Mouse (Mus musculus) layer of hippocampus, adult 18-20 months (tissue): ENCODE results near the gene Lyrm4. TPM values are rescaled to one million over a fixed set of nuclear protein-coding genes. Genes with fewer than 3 reads are reported as not detected.
"Not testable (repeated sequence)": the region's sequence is repeated elsewhere in the genome, so short reads cannot be mapped to it uniquely, and the experiment has no call there.

Source experiments
- DNase-seq, 2 experiments: peaks; one replicate each; pipeline ENCODE4 v3.0.0; 2022; ENCODE audit warnings: low spot score in 2 of 2
- total RNA-seq, 2 experiments: library from RNA; stranded (reverse); gene quantifications; 2 replicates each; pipeline ENCODE4 v1.2.3; 2021

Lyrm4 gene
- total RNA-seq, 2 experiments from 2014 or later: 21.6 to 22.8 TPM

DNA sequence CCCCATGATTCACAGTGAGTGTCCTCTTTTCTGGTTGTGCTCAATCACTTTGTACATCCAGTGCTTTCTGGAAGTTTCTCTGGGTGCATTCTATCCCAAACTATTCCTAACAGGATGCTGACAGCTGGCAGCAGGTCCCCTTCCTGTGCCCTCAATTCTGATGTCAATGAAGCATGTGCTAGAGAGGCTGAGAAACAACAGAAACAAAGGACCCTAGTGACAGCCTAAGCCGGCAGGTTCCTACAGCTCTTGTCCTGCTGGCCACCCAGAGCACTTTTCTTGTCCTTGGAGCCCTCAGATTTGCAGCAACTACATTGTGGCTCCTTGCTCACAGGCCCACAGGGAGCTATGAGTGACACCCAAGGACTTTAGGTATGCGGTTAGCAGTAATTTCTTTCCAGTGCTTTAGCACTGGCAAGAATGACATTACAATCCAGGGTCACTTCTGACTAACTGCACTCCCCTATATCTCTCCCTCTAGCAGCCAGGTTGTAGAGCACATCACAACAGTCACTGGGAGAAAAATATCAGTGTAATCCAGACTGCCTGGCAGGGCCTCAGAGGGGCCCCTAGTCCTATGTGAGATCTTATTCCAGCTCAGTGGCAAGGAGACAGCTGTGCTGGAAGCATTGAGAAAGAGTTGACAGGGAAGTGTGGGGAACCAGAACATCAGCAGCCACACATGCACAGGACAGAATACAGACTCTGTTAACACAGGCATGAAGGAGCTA lies 121.5 kb downstream of the Lyrm4 start:
- no peak for DNase-seq

DNA sequence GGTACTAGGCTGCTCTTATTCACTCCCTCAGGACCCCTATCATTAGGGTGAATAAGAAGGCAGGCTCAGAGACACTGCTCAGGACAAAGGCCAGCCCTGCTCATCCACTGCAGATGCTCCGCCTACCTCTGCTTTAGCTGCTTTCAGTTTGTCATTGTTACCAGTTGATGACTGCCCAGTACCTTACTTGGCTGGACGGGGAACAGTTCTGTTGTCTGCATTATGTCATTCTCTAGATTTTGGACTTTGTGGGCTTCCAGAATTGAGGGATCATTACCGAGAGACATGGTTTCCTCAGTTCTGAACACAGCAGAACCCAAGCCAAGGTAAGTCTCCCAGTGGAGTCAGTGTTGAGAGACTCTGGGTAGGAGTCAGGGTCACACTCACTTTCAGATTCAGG lies 122.1 kb downstream of the Lyrm4 start:
- no peak for DNase-seq

DNA sequence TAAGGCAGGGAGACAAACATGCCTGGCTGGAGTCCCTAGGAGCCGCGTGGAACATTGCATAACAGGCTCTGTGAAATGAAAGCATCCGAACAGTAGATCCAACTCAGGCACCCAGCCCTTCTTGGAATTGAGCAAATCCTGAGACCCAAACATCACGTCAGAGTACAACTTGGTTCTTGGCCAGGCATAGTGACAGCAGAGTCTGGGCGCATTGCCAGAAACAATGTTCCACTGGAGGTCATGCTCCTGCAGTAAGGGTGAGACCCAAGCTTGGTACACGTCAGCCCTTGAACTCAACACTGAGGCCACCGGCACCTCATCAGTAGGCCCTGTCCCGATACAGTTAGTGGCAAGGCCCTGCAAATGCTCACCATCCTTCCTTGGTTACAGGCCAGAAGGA lies 123.3 kb downstream of the Lyrm4 start:
- DNase-seq: peak; percentile 49 to 87

DNA sequence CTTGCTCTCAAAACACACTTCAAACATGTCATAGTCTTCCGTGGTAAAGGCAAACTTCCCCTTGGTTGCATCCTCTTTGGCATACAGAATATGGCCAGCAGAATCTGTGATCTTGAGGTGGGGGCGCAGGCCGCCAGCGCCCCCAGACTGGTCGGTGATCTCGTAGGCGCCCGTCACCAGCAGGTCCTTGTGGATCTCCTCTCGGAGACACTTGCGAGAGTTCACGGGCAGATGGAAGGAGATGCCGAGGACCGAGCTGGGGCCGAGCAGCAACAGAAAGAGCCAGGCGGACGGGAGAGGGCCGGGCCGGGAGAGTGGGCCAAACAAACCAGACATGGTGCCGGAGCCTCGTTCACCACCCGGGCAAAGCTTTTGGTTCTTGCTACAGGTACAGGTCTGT lies 126.1 kb downstream of the Lyrm4 start:
- not testable (repeated sequence) for DNase-seq

DNA sequence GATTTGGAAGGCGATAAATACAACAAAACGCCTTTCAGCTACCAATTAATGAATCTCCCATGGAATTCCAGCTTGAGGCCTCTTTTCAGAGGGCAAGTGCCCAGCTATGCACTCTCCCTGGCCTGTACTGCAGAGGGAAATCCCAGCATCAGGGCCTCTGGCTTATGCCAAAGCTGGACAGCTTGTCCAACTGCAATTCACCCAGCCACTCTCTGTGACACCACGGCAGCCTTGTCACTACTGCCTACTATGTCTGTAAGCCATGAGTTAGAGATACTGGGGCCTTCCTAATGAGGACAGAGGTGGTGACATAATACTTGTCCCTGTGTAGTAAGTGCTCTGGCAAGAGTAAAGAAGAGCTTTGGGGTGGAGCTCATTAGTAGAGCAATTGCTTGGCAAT lies 128.0 kb downstream of the Lyrm4 start:
- DNase-seq: no peak

DNA sequence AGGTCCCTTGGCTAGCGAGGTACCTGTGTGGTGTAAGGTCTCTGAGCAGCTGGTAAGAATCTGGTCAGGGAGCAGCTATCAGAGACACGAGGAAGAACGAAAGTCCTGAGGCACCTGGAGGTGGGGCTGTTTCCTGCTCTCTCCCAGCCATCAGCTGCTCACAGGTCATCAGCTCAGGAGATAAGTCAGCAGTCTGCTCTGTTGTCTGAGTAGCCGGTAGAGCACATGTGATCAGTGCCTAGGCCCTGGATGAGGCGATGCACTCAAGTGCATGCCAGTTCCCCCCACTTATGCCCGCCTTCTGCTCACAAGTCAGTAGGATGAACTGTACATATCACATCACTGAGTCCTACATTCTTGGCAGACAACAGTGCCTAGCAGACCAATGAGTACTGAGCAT lies 134.3 kb downstream of the Lyrm4 start:
- DNase-seq: no peak

DNA sequence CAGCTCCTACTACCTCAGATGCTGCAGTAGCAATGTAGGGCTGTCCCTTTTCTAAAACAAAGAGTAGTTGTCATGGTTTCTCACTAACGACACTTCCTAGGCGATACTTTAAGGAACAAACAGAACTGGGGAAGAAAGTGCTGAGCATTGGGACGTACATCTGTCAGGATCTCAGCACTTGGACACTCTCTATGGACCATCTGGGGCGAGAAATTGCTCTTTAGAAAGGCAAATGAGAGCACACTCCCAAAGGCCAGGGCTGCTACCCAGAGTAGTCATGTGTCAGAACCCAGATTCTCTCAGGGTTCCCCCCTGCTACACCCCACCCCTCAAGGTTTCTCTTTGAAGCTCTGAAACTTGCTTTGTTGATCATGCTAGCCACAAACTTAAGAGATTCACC lies 136.9 kb downstream of the Lyrm4 start:
- DNase-seq: peak in 1 of 2 experiments; percentile 42

DNA sequence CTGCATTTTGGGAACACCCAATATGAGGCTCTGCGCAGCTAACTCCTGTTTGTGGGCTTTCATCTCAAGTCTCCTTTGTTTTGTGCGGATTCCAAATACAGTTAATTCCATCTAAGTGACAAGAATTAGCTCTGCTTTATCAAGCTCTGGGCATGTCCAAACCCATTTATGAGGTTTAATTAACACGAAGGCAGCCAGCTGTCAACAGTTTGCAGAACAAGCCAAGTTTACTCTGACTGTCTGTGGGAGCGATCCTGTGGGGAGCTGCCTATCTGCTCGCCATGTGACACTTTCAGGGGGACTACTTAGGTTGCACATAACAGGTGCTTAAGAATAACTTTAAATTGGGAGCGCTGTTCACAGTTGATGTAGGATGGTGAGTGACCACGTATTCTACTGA lies 140.4 kb downstream of the Lyrm4 start:
- DNase-seq: no peak

DNA sequence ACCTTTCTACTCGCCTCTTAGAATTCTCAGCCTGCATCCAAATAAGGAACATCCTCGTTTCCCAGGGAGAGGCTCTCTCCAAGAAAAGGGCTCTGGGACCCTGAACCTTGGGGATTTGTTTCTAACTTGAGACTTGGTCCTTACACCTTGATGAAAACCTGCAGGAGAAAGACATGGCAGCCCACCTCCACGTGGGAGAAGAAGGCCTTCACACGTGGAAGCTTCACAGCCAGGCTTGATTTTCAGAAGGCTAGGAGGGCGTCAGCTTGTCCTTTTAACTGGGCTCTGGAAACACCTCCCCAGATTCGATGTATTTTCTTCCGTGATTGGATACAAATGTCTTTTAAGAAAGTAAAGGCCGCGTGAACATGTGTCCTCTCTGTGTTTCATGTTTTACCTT lies 147.5 kb downstream of the Lyrm4 start:
- no peak for DNase-seq

DNA sequence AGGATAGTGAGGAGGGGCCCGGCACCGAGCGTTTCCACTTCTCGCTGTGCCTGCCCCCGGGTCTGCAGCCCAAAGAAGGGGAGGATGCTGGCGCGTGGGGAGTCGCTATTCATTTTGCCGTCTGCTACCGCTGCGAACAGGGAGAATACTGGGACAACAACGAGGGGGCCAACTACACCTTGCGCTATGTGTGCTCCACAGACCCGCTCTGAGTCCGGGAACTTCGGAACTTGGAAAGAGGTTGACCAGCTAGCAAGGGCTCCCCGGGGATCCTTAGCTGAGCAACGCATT lies 147.9 kb downstream of the Lyrm4 start:
- no peak for DNase-seq

DNA sequence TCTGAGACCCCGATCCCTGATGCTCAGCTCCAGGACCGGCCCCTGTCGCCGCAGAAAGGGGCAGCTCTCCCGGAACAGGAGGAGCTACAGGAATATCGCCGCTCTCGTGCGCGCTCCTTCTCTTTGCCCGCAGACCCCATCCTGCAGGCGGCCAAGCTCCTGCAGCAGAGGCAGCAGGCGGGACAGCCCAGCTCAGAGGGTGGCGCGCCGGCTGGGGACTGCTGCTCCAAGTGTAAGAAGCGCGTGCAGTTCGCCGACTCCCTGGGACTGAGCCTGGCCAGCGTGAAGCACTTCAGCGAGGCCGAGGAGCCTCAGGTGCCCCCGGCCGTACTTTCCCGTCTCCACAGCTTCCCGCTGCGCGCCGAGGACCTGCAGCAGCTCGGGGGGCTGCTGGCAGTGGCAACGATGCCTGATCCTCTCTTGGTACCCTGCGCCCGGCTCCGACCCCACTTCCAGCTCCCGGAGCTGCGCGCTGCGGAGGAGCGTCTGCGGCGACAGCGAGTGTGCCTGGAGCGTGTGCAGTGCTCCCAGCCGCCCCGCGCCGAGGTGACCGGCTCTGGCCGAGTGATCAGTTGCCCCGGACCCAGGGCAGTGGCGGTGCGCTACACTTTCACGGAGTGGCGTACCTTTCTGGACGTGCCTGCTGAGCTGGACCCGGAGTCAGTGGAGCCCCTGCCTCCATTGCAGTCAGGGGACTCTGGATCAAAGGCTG lies 148.5 kb downstream of the Lyrm4 start:
- no peak for DNase-seq

DNA sequence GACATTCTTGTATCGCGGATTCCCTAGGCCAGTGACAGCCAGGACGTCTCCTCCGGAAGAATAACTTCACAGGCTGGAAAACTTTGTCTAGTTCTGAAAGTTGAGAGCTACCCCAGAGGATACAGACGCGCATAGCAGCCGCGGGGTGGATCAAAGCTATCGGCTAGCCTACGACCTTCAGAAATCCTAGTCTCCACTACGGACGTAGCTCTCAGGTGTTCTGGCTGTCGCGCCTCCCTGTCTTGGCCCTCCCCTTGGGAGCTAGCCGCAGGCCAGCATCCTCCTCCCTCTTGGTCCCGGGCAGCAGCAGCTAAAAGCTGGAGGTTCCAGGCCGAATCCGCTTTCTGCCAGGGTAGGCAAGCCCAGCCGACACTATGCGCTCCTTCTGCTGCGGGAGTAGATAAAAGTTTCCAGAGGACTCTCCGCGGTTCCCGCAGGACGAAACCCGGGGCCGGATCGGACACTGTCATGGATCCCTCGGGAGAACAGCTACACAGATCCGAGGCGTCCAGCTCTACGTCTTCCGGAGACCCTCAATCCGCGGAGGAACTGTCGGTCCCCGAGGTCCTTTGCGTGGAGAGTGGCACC lies 149.1 kb downstream of the Lyrm4 start:
- DNase-seq: no peak

DNA sequence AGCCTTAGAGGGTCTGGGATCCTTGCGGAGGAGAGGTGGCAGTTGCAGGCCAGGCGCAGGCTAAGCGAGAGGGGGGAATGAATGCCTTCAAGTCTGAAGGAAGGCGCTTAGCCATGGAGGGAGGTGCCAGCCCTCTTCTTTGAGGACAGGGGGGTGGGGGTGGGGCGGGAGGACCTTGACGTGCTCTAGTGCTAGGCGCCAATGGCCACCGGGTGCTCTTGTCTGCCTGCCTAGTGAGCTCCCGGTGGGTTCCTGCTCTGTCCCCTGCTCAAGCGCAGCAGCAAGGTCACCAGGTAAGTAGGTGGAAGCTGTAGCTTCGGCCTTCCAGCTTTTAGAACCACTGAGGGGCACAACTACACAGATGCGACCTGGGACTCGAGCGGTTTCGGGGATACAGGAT lies 149.6 kb downstream of the Lyrm4 start:
- no peak for DNase-seq

DNA sequence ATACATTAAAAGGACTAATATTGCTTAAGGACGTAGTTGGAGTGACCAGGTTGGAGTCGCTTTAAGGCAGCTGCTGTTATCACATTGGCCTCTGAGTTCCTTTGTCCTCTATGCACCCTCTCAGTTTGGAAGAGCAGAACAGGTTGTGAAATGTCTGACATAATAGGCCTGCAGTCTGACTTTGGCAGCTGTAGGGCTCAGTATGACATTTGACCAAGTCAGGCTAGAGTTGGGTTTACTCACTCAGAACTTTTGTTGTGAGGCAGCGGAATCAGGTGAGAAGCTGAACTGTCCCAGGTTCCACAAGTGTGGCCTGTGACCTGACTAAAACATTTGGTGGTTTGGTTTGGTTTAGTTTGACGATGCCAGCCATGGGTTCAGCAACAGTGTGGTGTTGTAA lies 153.7 kb downstream of the Lyrm4 start:
- DNase-seq: no peak

DNA sequence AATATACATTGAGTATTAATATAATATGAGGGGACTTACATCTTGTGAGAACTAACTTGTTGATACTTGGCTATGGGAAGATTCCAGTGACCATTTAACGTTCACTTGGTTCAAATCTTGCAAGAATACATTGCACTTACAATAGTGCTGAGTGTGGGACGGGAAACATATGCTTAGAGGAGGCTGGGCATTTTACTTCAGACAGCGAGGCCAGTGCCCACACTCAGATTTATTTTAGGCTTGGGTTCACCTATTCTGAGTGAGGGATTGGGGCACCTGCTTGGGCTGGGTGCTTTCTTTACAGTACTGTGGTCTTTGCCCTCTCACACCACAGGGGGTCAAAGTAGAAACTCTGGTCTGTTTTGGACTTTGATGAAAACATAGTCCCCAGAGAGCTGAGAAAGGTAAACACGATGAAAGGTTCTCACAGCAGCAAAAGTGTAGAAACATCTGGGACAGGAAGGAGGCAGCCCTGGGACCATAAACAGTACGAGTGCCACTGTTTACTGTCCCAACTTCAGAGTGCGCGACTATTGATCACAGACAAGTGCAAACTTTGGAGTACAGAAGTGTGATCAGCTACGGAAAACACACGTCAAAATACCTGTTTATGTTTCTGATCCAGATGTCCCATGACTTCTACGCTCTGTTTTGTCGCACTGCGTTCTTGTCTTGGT lies 157.8 kb downstream of the Lyrm4 start:
- no peak for DNase-seq

DNA sequence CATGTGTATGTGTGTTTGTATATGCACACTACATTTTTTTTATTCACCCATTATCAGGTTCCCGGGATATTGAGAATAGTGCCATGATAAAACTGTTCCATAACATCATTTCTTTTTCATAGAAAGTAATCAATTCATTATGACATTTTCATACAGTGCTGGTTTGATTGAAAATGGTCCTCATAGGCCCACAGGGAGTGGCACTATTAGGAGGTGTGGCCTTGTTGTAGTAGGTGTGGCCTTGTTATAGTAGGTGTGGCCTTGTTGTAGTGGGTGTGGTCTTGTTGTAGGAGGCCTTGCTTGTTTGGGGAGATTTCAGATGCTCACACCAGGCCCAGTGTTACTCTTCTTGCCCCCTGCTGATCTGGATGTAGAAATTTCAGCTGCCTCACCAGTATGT lies 158.8 kb downstream of the Lyrm4 start, which contains the start of gene Ppp1r3g:
Gene Ppp1r3g, plus strand, starts transcription at position 301 of the 400 bp plus-strand sequence.
- DNase-seq: no peak

DNA sequence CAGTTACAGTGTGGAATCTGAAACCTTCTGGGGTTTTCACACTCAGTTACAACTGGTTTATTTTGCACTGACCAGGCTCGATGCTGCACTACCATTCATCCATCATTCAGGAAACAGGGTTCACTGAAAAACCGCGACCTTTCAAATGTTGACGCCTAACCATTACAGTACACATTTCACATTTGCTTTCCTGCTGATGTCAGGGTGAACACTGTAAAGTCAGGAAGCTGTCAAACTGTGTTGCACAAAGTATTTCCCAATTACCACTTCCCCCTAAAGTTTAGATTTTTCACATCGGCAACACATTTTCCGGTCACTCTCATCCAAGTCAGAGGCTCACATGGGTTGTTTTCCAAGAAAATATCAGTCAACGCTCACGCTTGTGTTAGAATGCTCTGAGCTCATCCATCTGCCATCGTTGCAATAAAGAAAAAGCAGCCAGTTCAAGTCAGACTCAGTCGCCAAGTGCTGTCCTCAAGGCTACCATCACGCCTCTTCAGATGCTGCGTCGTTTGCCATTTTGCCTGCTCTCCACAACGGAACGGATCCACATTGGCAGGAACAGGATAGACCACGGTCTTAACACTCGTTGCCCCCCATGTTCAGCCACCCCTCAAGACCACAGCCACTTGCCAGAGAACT lies 167.4 kb downstream of the Lyrm4 start:
- no peak for DNase-seq

DNA sequence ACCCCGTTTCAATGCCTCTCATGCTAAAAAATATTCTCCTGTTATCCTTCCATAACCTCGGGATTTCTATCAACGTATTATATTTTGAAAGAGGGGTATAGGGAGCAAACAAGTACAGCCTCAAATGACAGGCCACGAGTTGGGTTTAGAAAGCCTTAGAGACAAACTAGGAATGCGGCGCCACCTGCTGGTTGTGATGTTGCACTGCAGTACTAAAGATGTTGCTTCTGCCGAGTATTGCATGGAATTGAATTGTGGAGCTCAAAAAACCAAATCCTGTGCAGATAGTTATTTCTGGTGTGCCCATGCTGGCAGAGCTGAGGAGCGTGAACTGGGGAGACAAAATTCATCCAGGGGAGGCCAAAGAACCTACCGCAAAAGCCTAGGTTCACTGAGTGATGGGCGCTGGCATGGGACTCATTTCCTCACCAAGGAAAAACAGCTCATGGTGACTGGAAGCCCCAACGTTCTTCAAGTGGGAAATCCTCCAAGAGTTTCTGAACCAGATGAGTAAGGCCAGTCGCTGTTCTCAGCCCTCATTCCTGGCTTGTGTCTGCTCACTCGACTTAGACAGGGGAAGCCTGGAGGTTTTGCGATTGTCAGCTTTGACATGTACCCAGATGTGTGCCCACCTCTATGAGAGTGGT lies 169.8 kb downstream of the Lyrm4 start:
- peak; percentile 54 to 89 for DNase-seq

DNA sequence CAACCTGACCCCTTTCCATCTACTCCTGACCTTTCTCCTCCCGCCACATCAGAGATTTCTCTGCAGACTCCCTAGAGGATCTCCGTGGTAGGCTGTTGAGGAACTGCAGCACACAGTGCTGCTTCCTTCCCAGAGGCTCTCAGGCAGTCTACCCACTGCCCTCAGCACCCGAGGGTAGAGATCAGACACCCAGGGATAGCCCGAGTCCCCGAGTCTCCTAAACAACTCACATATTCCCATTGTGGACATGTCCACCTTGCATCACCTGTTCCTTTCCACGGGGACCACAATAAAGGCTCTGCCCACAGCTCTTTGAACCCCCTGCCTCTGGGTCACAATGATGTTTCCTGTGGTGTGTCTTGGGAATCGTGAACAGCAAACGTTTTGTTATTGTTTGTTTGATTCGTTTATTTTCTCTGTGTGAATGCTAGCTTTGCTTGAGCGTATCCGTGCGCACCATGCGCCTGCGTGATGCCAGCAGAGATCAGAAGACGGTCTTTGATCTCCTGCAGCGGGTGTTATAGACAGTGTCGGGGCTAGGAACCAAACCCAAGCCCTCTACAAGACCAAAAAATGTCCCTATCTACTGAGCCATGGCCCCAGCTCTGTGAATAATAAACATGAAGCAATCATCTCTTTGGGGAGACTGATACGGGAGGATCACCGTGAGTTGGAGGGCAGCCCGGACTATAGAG lies 170.5 kb downstream of the Lyrm4 start:
- DNase-seq: no peak

DNA sequence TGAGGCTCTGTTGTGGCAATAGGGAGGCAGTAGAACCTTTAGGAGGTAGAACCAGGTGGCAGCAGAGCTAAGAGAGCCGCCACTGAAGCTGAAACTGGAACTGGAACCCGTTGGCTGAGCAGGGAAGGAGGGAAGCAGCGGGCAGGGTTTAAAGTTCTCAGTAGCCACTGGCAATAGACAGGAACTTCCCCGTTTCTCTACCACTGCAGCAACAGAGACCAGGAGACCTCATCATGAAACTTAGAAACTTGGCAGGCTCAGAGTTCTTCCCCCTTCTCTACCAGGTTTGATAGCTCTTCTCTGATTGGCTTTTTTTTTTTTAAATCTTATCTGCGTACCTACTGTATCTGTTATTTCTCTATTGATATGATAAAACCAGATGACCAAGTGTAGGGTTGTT lies 176.4 kb downstream of the Lyrm4 start:
- DNase-seq: no peak
